Mouse (Mus musculus) liver, adult 2 months (tissue): ENCODE measurements around the gene Gm10577.

ENCODE experiments used
- CTCF ChIP-seq: fragments of 200-500 bp; IDR thresholded peaks from 2 replicates; pipeline ENCODE4 v1.5.1; 2011; ENCODE audit warnings: low read depth, low read length, control low read depth
- POLR2A ChIP-seq: fragments of 200-500 bp; IDR thresholded peaks from 2 replicates; pipeline ENCODE4 v1.6.1; 2011; ENCODE audit warnings: low read length, control low read depth; ENCODE audit not compliant: insufficient read depth; ENCODE audit errors: extremely low read depth

DNA sequence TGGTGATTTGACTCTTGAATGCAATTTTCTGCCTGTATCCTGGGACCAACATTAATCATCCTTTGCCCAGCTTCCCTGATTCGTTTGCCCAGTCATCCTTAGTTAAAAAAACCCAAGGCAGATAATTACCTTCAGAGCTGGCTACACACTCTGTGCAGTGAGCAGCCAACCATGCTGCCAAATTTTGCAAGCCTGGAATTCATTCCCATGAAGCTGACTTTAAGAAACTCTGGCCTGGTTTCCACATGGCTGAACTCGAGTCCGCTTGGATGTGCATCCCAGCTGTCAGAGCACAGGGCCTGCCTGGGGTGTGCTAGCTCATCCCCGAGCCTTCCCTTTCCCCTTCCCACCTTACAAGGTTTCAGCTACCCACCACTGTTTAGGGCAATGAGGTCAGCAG lies 29.5 kb downstream of the Gm10577 start:
- TF ChIP-seq CTCF (no peak), POLR2A (no peak)
